Mouse (Mus musculus) gastrocnemius, adult 18-20 months (tissue): ENCODE data around the gene Lhx2. TPM values are rescaled to one million over a fixed set of nuclear protein-coding genes. Genes with fewer than 3 reads are reported as not detected.

Experiments used
- DNase-seq: peaks from one replicate; pipeline ENCODE4 v3.0.0; 2021; ENCODE audit warnings: low spot score
- total RNA-seq, 2 experiments: library from RNA; stranded (reverse); gene quantifications; 2 replicates each; pipeline ENCODE4 v1.2.3; 2021

The Lhx2 gene
- total RNA-seq, 2 experiments from 2014 or later, result not detected

DNA sequence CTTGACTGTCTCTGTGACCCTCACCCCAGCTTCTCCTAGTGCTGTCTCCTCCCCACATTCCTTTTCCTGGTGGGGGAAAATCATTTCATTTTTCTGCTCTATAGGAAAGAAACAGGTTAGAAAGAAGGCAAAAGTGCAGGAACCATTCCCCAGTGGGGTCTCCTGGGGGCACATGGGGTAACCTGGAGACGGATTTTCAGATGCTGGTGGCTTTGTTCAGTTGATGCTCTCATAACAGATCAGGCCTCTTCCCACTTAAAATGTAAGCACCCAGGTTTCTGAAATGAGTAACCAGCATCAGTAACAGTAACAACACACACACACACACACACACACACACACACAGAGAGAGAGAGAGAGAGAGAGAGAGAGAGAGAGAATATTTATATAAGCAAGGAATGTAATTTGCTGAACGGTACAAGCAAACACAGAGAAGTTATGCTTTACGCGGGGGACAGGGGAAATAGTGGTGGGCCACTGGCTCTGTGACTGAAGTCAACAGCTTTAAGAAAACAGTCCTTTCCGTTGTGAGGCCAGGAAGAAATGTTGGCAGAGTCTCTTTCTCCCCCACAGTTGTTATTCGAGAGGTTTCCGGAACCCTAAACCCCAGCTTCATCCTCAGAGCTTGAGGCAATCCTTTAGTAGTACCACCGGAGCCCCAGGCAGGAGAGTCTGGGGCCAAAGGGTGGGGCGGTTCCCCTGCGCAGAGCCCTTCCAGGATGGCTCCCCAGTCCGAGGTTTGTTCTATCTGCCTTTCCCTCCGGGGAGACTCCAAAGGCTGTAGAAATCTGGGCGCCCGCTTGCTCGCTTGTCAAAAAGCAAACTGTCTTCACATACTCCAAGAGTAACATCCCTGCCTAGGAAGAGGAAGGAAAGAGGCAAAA, 8.0 kb downstream of the Lhx2 start:
- DNase-seq, result no peak

DNA sequence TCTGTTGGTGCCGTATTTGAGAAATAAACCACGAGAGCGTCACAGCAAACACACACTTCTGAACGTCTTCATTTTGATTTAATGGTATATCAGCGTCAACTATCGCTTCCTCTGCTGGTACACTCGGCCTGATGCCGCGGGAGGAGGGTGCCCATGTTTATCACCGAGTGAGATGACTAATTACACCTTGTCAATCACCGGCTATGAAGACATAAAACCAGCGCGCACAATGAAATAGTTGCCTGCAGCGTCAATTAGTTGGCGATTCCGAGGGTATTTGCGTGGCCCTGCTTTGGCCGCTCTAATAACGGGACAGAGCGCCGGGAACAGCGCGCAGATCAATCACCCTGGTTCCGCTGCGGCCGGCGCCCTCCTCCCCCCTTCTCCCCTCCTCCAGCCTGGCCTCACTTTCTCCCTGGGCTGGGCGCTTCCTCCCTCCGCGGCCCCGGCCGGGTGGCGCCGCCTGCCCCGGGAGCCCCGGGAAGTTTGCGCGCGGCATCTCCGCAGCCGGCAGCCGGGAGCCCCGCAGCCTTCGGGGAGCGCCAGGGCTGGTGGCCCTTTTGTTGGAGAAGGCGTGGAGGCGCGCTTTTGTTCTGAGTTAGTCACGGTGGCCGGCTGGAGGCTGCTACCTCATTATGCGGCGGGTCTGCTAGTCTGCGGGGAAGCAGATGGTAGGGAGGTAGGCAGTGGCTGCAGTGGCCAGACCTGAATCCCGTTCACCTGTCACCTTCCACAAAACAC, 8.9 kb downstream of the Lhx2 start:
- no peak for DNase-seq

- DNase-seq, result no peak
Measured at GRCm38 (mm10) chr2:38348660-38349420, 9.8 kb downstream of the Lhx2 start.

GRCm38 (mm10) chr2:38349447-38350350, 10.6 kb downstream of the Lhx2 start:
- no peak for DNase-seq

GRCm38 (mm10) chr2:38350386-38350785, 11.3 kb downstream of the Lhx2 start:
- DNase-seq, result no peak

- DNase-seq, result peak; percentile 66
Measured at GRCm38 (mm10) chr2:38350796-38351195, 11.7 kb downstream of the Lhx2 start.

DNA sequence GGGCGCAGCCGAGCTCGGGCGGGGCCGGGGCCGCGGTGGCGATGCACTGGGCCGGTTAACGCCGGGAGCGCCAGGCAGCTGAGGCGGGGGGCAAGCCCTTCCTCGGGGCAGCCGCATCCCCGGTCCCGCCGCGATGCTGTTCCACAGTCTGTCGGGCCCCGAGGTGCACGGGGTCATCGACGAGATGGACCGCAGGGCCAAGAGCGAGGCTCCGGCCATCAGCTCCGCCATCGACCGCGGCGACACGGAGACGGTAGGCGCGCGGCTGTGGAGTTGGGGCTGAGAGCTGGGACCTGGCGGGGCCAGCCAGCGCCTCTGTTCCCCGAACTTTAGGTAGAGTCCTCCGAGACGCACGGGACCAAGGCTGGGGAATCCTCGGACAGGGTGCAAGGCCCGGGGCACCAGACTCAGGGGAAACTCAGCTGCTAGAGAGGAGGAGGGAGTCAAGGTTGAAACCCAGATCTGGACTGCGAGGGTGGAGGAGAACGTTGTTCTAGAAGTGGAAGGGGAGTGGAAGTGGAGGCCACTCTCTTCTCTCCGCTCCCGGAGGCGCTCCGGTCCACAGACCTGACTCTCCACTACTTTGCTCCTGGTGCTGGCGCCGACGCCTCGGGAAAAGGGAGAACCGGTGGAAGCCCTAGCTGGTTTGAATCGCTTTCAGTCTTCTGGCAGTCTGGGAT, 12.7 kb downstream of the Lhx2 start:
- no peak for DNase-seq

- DNase-seq, result no peak
Measured at GRCm38 (mm10) chr2:38352321-38353007, 13.4 kb downstream of the Lhx2 start.

GRCm38 (mm10) chr2:38353008-38353379, 13.9 kb downstream of the Lhx2 start:
- DNase-seq, result no peak

DNA sequence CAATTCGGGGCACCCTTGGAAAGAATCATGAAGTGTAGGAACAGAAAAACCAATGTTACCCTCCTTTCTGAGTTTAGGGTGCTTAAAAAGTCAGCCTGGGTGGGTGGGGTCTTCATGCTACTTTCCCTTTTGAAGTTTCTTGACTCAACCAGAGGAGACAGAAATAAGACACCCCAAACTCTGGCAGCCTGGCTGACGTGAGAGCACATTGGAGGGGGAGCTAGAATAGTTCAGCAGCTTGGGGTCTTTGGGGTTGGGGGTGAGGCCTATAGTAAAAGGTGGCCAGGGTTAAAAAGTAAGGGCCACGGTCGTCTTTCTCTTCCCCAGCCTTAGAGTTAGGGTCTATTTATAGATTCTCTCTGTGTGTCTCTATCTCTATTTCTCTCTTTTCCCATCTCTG, 14.6 kb downstream of the Lhx2 start:
- no peak for DNase-seq

GRCm38 (mm10) chr2:38354179-38354716, 15.2 kb downstream of the Lhx2 start:
- no peak for DNase-seq

DNA sequence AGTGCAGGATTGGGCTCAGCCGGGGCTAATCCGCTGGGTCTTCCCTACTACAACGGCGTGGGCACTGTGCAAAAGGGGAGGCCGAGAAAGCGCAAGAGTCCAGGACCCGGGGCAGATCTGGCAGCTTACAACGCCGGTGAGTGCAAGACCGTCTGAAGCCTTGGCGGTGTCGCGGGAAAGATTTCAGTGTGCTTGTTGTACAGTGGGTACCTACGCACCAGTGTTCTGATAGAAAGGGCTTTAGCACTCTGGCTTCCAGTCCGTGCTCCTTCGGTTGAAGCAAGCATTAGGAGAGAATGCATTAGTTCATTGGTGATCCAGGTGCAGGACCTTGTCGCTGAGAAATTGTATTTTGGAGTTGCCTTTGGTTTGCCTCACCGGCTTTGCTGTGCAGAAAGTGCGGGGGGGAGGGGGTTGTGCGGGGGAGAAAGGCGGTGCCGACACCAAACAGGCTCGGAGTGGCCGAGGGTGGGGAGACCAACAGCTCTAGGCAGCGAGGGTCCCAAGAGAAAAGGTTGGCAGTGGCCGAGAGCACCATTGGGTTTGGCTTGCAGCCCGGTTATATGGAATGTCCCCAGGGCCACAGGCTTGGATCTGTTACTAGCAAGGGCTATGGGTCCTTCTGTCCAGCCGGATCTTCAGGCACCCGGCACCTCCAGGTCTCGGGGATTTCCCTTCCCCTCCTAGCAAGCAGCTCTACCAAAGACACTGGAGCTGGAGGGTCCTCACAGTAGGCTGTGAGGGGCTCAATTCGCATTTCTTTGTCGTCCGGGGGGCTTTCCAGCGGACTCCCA, 15.8 kb downstream of the Lhx2 start:
- DNase-seq, result no peak

GRCm38 (mm10) chr2:38355731-38356427, 16.8 kb downstream of the Lhx2 start:
- no peak for DNase-seq

DNA sequence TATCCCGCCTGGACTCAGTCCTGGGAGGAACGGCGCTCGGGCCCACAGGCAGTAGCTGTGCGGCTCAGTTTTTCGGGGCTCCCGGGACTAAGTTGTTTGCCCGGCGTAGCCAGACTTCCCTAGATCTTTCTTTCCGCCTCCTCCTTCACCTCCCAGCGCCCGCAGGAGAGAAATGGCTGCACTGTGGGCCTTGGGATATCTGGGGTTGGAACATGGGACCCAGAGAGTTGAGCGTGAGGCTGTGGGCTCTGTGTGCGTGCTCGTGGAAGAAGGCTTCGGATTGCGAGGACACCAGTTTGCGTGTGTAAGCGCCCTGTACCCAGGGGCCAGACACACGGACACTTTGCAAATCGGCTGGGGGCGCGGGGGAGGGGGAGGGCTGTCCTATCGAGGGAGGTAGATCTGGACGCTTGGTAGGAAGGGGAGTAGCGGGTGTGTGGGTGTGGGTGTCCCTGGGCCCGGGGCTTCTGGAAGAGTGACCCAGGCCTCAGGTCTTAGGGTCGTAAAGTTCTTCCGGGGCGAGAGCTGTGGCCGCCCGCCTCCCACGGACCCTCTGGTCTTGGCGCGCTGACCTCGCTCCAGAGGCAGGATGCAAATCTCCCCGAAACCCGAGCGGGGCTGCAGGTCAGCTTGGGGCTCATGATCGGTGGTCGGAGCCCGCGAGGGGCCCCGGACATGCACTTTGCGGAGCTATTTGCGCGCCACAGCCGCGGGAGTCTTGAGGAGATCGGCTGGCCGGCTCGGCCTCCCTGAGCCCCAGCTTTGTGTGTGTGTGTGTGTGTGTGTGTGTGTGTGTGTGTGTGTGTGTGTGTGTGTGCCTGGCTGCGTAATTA, 17.6 kb downstream of the Lhx2 start:
- DNase-seq, result no peak

GRCm38 (mm10) chr2:38357294-38358246, 18.5 kb downstream of the Lhx2 start:
- no peak for DNase-seq

DNA sequence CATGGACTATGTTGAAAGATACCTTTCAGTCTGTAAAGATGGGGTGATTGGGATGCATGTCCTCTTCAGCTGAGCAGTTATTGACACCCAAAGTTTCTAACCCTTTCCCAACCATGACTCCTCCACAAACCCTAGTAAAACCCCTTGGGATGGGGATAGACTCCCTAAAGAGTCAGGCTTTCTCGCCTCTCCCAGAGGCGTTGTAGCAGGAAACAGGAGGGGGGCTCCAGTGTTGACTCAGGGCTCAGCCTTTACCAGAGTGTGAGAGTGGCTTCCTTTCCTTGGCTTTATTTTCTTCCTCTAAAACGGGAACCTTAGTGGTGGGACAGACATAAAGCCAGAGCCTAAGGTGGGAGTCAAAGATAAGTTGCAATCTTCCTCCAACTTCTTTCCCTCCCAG, 19.5 kb downstream of the Lhx2 start:
- DNase-seq, result no peak
